Mouse (Mus musculus): ENCODE measurements around the gene Tmem176b. TPM values are rescaled to one million over a fixed set of nuclear protein-coding genes. Genes with fewer than 3 reads are reported as not detected.
"Not testable (repeated sequence)": the region's sequence is repeated elsewhere in the genome, so short reads cannot be mapped to it uniquely, and the experiment has no call there.

The Tmem176b gene
- 19.8 and 25.4 TPM in 2 replicates for polyA plus RNA-seq (2016; fragmentation: Nextera tagmentation; extraction: Ambion mirVana)

DNA sequence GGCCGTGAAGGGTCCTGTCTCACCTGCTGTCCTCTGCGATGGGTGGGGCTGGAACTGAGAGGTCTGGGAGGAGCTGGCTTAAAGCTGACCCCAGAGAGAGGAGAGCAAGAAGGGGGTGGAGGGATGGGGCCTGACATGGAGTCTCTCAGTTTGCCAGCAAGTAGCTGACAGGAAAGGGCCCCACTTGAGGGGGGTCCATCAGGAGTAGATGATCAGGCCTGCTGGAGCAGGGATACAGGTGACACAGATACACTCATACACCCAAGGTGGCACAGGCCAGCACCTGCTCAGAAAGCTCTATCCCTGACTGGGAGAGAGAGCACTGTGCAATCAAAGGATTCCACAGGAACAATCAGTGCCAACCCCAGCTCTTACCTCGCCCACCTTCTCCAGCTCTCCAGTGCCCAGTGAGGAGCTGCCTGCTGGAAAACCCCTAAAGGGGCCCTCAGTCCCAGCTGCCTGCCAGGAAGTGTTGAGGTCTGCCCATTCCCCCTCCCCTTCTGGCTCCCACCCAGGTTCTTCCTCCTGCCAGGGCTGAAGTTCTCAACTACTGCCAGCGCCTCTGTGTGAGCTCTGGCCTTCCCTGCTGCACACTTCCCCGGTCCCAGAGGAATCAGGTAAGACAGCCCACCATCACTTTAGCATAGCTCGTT is at the start of gene Tmem176b:
Gene Tmem176b, minus strand, starts transcription at position 524 of the 653 bp plus-strand sequence.
- H3K27me3 ChIP-seq (ENCODE audit: poor library complexity, severe bottlenecking) = no peaks in the 10 kb centered on the region
- peak within 1 kb of the TSS; percentile 80 for H3K27ac ChIP-seq
- H3K9me3 ChIP-seq = no peaks in the 10 kb centered on the region
- H3K36me3 ChIP-seq (replicated peaks) = no peaks in the 10 kb centered on the region
- H3K4me1 ChIP-seq = peaks cover 30% of the 10 kb centered on the region
- peak within 1 kb of the TSS; percentile 43 for H3K4me3 ChIP-seq
- WGBS = 26% methylated on average over 6 of the region's 6 CpGs
- peak; percentile 64 for DNase-seq (ENCODE audit: extremely low spot score, low spot score)

DNA sequence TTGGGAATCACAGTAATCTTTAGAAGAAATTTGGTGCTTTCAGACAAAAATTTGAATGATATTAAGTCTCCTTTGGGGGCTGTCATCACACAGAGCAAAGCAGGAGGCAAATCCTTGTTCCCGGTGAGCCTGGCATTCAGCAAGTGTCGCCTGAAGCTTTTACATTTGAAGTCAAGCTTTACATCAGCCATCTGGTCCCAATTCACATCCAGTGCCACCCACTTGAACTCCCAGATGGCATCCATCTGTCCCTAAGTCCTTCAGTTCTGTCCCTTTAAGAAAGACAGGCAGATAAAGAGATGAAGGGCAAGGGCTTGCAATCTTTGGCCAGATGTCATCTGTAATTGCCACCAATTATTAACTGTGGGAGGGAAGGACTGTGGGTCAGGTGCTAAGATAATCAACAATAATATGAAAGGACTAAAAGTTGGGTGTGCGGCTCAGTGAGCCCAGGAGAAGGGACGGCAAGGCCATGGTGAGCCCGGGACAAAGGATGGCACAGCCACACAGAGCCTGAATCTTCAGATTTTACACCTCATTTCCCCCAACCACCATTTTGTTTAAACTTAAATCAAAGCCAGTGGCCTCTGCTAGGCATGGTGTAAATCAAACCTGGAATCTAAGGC is 35.3 kb upstream of the Tmem176b start:
- WGBS = 77% methylated on average over 5 of the region's 5 CpGs
- no peak for DNase-seq (ENCODE audit: extremely low spot score, low spot score)
- Histone ChIP-seq H3K27me3 (ENCODE audit: poor library complexity, severe bottlenecking) (no peaks in the 10 kb centered on the region), H3K4me1 (no peaks in the 10 kb centered on the region), H3K9me3 (no peaks in the 10 kb centered on the region), H3K4me3 (no peak overlapping the region), H3K36me3 (replicated peaks) (no peaks in the 10 kb centered on the region), H3K27ac (no peak overlapping the region)

DNA sequence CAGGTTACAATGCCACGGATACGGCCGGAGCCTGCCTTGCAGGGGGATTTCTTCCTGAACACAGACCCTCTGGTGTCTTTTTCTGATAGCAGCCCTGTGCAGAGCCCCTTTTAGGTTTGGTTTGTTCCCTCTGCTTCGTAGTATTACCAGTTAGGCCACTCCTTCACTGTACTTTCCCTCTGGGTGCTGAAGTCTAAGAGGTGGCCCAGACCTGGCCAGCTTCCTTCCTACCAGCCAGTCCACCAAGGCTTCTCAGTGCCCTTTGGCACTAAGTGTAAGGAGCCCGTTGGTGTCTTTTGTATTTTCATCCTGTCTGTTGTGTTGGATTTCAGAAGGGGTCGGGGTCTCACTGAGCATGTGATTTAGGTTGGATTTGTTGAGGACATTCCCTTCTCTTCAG is 34.2 kb upstream of the Tmem176b start:
- 88% methylated on average over 6 of the region's 6 CpGs for WGBS
- H3K36me3 ChIP-seq (replicated peaks) = no peaks in the 10 kb centered on the region
- DNase-seq (ENCODE audit: extremely low spot score, low spot score) = no peak
- no peaks in the 10 kb centered on the region for H3K4me1 ChIP-seq
- no peak overlapping the region for H3K4me3 ChIP-seq
- H3K9me3 ChIP-seq = no peaks in the 10 kb centered on the region
- H3K27me3 ChIP-seq (ENCODE audit: poor library complexity, severe bottlenecking) = peaks cover 11% of the 10 kb centered on the region
- H3K27ac ChIP-seq = no peak overlapping the region

DNA sequence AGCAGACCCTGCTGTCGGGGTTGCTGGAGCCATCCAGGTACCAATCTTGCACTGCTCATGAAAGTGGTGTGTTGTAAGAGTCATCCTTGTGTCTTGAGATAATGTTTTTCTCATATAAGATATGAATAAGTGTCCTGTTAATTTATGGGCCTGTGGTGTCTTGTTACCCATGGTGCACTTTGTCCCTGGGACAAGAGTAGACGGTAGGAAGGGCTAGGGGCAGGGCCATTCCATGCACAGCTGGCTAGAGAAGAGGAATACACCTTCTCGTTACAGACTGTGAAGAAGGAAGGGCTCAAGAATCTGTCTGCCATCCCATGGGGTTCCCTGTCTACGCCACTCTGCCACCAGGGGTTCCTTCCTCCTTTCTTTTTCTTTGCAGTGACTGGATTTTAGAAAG is 33.3 kb upstream of the Tmem176b start:
- H3K9me3 ChIP-seq = no peaks in the 10 kb centered on the region
- peaks cover 20% of the 10 kb centered on the region for H3K27me3 ChIP-seq (ENCODE audit: poor library complexity, severe bottlenecking)
- DNase-seq (ENCODE audit: extremely low spot score, low spot score) = no peak
- H3K27ac ChIP-seq = no peak overlapping the region
- 82% methylated on average over 4 of the region's 4 CpGs for WGBS
- H3K4me1 ChIP-seq = no peaks in the 10 kb centered on the region
- no peaks in the 10 kb centered on the region for H3K36me3 ChIP-seq (replicated peaks)
- H3K4me3 ChIP-seq = no peak overlapping the region

DNA sequence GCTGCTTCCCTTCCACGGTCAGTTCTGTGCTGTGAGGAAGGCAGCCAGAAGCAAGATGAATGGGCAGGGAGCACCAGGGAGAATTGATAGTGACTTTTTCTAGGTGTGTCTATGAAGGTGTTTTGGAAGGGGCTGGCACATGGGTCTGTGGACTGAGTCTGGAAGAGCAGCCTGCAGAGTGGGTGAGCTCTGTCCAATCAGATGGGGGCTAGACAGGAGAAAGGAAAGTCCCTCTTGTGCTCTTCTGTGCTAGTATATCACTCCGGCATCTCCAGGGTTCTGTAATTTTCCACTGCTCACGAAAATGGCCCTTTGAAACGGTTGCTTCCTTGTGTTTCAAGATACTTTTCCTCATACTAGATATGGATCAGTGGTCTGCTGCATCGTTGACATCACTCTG is 31.3 kb upstream of the Tmem176b start, which contains the start of gene Aoc1:
Gene Aoc1, plus strand, starts transcription at position 301 of the 400 bp plus-strand sequence.
- WGBS = 85% methylated on average over 5 of the region's 5 CpGs
- Histone ChIP-seq H3K27ac (no peak within 1 kb of the TSS), H3K27me3 (ENCODE audit: poor library complexity, severe bottlenecking) (peaks cover 40% of the 10 kb centered on the region), H3K4me3 (no peak within 1 kb of the TSS), H3K4me1 (peaks cover 2% of the 10 kb centered on the region), H3K36me3 (replicated peaks) (no peaks in the 10 kb centered on the region), H3K9me3 (no peaks in the 10 kb centered on the region)
- DNase-seq (ENCODE audit: extremely low spot score, low spot score) = no peak

DNA sequence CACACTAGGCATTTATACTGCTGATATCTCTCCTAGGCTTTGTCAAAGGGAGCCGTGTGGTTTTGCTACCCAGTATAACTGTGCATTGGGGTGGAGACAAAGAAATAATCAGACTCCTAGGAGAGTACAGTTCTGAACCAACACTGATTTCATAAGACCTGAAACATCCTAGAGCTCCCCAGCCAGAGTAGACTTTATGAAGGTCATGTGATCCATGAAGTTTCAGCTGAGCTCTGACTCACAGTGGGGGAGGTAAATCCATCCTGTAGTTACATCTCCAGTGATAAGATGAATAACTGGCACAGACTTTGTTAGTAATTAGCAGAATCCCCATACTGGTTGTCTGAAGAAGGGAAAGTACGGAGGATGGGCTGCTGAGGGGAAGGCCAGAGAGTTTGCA is 28.5 kb upstream of the Tmem176b start:
- Histone ChIP-seq H3K27me3 (ENCODE audit: poor library complexity, severe bottlenecking) (peaks cover 59% of the 10 kb centered on the region), H3K27ac (no peak overlapping the region), H3K36me3 (replicated peaks) (no peaks in the 10 kb centered on the region), H3K9me3 (no peaks in the 10 kb centered on the region), H3K4me1 (peaks cover 20% of the 10 kb centered on the region), H3K4me3 (no peak overlapping the region)
- 85% methylated on average over 2 of the region's 2 CpGs for whole genome bisulfite sequencing
- no peak for DNase-seq (ENCODE audit: extremely low spot score, low spot score)

DNA sequence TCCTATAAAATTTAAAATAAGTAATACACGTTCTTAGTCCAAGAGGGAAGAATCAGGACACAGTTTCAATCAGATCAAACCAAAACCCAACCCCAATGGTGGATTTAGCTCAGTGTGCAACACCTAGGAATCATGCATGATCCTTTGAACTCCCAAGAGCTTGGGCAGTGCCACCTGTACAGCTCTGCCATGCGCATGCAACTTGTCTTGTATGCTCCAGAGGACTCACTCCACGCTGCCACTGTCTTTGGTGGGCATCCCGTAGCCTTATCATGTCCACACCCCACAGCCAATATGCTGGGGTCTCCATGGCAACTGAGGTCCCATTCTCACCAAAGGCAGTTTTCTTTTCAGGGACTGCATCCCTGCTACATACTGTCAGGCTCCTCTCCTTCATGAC is 25.9 kb upstream of the Tmem176b start:
- no peaks in the 10 kb centered on the region for H3K36me3 ChIP-seq (replicated peaks)
- H3K4me3 ChIP-seq = no peak overlapping the region
- H3K4me1 ChIP-seq = peaks cover 20% of the 10 kb centered on the region
- no peaks in the 10 kb centered on the region for H3K9me3 ChIP-seq
- DNase-seq (ENCODE audit: extremely low spot score, low spot score) = no peak
- peaks cover 81% of the 10 kb centered on the region for H3K27me3 ChIP-seq (ENCODE audit: poor library complexity, severe bottlenecking)
- WGBS = 59% methylated on average over 4 of the region's 4 CpGs
- no peak overlapping the region for H3K27ac ChIP-seq

DNA sequence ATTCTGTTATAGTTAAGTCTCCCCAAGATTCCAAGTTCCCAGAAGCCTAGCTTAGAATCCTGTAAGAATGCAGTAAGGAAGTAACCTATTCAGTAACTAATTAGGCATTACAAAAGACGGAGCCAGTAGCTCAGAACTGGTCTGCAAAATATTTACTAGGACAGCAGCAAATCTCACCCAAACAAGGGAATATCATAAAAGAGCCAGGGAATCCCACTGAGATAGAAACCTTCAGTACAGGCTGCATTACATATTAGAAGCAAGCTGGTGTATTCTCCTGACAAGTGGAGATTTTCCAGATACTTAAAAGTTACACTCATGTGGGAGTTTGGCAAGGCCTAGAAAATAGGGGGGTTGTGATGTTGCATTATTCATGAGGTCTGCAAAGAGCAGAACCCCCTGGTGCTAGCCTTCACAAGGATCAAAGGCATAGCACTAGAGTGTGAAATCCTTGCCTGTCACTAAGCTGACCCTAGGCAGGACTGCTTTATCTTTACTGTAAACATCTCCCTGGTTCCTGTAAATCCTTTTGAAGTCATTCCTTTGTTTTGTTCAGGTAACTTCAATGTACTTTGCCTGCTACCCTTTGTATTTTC is 25.2 kb upstream of the Tmem176b start:
- not testable (repeated sequence) for H3K36me3 ChIP-seq (replicated peaks); H3K27ac ChIP-seq; H3K4me3 ChIP-seq; H3K9me3 ChIP-seq
- peaks cover 20% of the 10 kb centered on the region for H3K4me1 ChIP-seq
- peak; percentile 21 for DNase-seq (ENCODE audit: extremely low spot score, low spot score)
- H3K27me3 ChIP-seq (ENCODE audit: poor library complexity, severe bottlenecking) = peaks cover 87% of the 10 kb centered on the region
- WGBS = 10% methylated on average over 1 of the region's 1 CpGs

DNA sequence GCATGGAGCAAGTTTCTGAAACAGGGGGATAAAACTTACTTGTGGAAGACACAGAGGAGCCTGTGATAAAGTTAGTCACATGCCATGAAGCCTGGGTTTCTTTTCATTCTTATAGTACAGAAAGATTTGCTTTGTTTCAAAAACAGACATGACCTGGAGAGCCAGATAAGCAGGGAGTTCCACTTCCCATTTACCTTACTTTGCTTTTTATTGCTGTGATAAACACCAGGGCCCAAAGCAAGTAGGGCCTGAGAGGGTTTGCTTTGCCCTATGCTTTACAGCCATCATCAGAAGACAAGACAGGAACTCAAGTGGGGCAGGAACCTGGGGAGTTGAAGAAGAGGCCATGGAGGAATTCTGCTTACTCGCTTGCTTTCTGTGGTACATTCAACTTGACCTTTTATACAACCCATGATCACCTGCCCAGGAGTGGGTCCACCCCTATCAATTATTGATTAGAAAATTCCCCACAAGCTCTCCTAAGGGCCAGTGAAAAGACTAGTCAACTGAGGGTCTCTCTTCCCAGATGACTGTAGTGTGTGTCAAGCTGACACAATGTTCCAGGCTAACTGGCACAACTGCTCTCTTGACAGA is 24.0 kb upstream of the Tmem176b start:
- DNase-seq (ENCODE audit: extremely low spot score, low spot score) = no peak
- peaks cover 83% of the 10 kb centered on the region for H3K27me3 ChIP-seq (ENCODE audit: poor library complexity, severe bottlenecking)
- 83% methylated on average over 1 of the region's 1 CpGs for WGBS
- no peak overlapping the region for H3K27ac ChIP-seq
- H3K4me3 ChIP-seq = no peak overlapping the region
- peaks cover 22% of the 10 kb centered on the region for H3K4me1 ChIP-seq
- H3K36me3 ChIP-seq (replicated peaks) = no peaks in the 10 kb centered on the region
- no peaks in the 10 kb centered on the region for H3K9me3 ChIP-seq

DNA sequence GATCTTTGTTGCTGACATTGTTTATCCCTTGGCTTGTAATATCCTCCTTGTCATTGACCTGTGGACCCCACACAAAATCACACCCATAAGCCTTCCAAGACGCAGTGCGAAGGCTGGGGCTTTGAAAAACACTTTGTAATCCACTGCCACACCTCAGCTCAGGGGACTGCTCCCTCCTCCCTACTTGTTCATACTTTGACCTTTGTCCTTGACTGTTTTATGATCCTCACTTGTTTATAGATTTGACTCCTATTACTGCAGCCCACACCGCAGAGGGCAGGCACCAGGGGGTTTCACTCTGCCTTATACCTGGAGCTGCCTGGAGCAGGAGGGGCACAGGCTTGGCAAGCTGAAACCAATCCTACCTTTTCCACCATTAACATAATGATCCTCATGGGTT is 23.4 kb upstream of the Tmem176b start:
- DNase-seq (ENCODE audit: extremely low spot score, low spot score) = no peak
- 76% methylated on average over 3 of the region's 3 CpGs for WGBS
- no peak overlapping the region for H3K27ac ChIP-seq
- no peak overlapping the region for H3K4me3 ChIP-seq
- no peaks in the 10 kb centered on the region for H3K36me3 ChIP-seq (replicated peaks)
- no peaks in the 10 kb centered on the region for H3K9me3 ChIP-seq
- peaks cover 25% of the 10 kb centered on the region for H3K4me1 ChIP-seq
- peaks cover 79% of the 10 kb centered on the region for H3K27me3 ChIP-seq (ENCODE audit: poor library complexity, severe bottlenecking)

DNA sequence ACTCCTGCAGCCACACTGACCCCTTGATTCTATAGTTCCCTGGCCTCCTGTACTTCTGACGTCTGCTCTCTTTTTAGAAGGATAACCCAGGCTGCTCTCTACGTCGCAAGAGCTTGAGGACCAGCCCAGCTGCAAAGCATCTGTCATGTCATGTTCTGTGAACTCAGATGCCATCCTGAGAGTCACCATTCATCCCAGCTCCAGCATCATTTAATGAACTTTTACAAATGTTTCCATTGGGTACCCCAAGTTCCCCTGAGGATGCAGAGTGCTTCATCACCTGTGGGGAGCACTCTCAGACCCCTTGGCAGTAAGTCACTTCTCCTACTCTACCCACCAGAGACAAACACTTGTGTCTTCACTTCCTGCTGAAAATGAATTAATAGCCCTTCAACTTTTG is 22.9 kb upstream of the Tmem176b start:
- Histone ChIP-seq H3K27ac (no peak overlapping the region), H3K36me3 (replicated peaks) (no peaks in the 10 kb centered on the region), H3K4me1 (peaks cover 25% of the 10 kb centered on the region), H3K9me3 (no peaks in the 10 kb centered on the region), H3K4me3 (no peak overlapping the region), H3K27me3 (ENCODE audit: poor library complexity, severe bottlenecking) (peaks cover 79% of the 10 kb centered on the region)
- no peak for DNase-seq (ENCODE audit: extremely low spot score, low spot score)
- WGBS = 80% methylated on average over 3 of the region's 3 CpGs

DNA sequence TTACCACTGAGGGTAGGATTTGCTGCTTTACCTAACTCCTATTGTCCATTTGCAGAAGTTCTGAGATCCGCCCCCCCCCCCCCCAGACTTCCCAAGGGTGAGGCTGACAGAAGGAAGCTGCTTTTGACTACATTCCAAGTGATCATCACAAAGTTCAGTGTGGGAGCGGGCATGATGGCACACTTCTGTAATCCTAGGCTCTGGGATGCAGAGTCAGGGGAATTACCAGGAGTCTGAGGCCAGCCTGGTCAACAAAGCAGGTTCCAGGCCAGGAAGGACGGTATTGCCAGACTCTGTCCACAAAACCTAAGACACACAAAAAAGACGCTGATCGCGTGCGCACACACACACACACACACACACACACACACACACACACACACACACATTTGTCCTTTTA is 22.2 kb upstream of the Tmem176b start:
- no peaks in the 10 kb centered on the region for H3K36me3 ChIP-seq (replicated peaks)
- WGBS = 88% methylated on average over 7 of the region's 7 CpGs
- H3K27ac ChIP-seq = no peak overlapping the region
- H3K4me3 ChIP-seq = no peak overlapping the region
- no peaks in the 10 kb centered on the region for H3K9me3 ChIP-seq
- H3K27me3 ChIP-seq (ENCODE audit: poor library complexity, severe bottlenecking) = peaks cover 76% of the 10 kb centered on the region
- DNase-seq (ENCODE audit: extremely low spot score, low spot score) = no peak
- peaks cover 25% of the 10 kb centered on the region for H3K4me1 ChIP-seq

DNA sequence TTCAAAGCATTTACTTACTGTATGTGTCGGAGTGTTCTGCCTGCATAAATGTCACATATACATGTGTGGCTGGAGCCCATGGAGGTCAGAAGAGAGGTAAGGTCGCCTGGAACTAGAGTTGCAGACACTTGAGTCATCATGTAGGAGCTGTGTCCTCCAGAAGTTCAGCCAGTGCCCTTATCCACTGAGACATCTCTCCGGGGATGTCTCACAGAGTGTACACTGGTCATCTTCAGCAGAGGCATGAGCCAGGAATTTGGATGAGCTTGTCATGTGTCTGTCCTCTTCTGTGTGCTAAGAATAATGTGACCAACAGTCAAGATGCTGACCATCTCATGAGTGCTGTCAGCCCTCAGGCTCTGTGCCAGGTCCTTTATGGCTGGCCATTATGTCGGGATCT is 21.5 kb upstream of the Tmem176b start:
- H3K36me3 ChIP-seq (replicated peaks) = no peaks in the 10 kb centered on the region
- H3K9me3 ChIP-seq = no peaks in the 10 kb centered on the region
- 85% methylated on average over 4 of the region's 4 CpGs for WGBS
- peaks cover 25% of the 10 kb centered on the region for H3K4me1 ChIP-seq
- no peak for DNase-seq (ENCODE audit: extremely low spot score, low spot score)
- H3K27me3 ChIP-seq (ENCODE audit: poor library complexity, severe bottlenecking) = peaks cover 70% of the 10 kb centered on the region
- no peak overlapping the region for H3K27ac ChIP-seq
- H3K4me3 ChIP-seq = no peak overlapping the region

Measured in forebrain, embryonic 10.5 days (tissue).